Mouse (Mus musculus) kidney, adult 8-10 months (tissue): ENCODE data around the gene G3bp2.
"Not testable (repeated sequence)": the region's sequence is repeated elsewhere in the genome, so short reads cannot be mapped to it uniquely, and the experiment has no call there.

Source experiments
- DNase-seq, 2 experiments: peaks; one replicate each; pipeline ENCODE4 v3.0.0; 2022

Gene G3bp2

DNA sequence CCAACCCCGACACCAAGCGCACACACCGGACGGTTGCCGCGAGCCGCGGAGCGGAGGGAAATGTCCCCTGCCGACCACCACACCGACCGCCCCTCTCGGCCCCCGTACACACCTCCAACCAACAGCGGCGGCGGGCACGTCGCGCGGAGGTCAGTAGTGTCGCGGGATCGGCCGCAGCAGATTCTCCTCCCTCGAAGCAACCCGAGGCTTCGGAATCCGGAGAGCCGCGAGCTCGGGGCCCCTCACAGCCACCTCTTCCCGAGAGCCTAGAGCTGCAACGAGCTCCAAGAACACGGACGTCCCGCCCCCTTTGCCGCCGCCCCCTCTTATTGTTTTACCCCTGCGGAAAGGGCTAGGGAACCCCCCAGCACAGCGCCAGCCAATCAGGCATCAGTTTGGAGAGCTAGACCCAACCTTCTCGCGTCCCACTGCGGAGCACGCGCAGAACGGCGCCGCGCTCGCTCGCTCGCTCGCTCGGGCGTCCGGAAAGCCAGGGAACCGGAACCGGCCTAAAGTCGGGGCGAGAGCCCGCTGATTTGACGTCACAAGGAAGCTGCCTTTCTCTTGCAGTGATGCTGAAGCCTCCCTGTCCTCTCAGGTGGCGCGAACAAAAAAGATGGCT, at the start of gene G3bp2:
TSS of gene G3bp2 (minus strand) at position 303 of the 622 bp plus-strand sequence.
- peak; percentile 95 to 97 for DNase-seq

- not testable (repeated sequence) for DNase-seq
Measured at GRCm38 (mm10) chr5:92133006-92133405, 49.5 kb upstream of the G3bp2 start.

GRCm38 (mm10) chr5:92132127-92132526, 48.6 kb upstream of the G3bp2 start:
- no peak for DNase-seq

- DNase-seq: no peak
Measured at GRCm38 (mm10) chr5:92130040-92130682, 46.6 kb upstream of the G3bp2 start.

- DNase-seq: no peak
Measured at GRCm38 (mm10) chr5:92129321-92129768, 45.8 kb upstream of the G3bp2 start.

DNA sequence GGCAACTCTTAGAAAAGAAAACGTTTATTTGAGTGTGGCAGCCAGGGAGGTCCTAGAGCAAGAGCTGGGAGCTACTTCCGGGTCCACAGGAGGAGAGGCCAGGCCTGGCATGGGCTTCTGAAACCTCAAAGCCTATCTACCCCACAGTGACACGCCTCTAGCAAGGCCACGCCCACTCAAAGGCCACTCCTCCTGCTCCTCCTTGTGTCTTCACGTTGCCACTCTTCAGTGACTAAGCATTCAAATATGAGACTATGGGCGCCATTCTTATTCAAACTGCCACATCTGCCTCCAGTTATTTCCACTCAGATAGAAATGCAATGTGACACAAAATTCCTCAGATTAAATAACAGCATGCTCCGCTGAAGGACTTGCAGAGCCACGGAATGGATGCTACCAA, 45.1 kb upstream of the G3bp2 start:
- DNase-seq: peak in 1 of 2 experiments; percentile 31

DNA sequence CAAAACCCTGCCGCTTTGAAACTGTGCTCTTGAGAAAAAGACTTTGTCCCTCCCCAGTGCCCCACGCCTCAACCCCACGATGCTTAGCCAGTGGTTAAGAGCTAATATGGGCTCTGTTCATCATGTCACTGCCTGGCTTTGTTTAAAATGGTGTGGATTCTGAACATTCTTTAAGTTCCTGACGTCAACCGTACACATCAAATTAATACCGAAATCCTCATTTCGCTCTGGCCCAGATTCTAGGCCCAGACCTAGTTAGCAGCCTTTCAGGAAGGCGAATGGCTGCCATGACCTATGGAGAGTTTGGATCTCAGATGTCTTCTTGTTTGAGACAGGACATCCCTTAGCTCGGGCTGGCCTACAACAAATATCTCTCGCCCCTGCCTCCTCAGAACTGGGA, 44.2 kb upstream of the G3bp2 start:
- no peak for DNase-seq

DNA sequence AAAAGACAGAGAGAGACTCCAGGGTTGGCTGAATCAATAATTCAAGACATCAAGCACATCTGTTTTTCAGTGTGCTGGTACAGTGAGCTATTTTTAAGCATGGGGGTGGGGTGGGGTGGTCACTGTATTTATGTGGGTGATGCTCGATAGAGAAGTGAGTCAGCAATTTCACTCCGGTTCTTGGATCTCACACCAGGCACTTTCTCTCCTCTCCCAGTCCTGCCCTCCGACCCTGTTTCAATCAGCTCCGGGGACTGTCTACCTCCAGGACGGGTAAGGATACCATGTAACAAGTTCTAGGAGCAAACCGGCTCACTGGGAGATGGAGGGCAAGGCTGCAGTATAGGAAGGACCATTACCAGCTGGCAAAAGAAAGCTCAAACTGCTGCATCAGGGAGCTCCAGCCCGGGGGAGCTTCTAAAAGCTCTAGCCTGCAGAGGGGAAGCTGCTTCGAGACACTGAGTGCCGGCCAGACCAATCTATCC, 43.7 kb upstream of the G3bp2 start:
- no peak for DNase-seq

- DNase-seq: no peak
Measured at GRCm38 (mm10) chr5:92125446-92125845, 41.9 kb upstream of the G3bp2 start.

- no peak for DNase-seq
Measured at GRCm38 (mm10) chr5:92121636-92122035, 38.1 kb upstream of the G3bp2 start.

- peak; percentile 60 to 69 for DNase-seq
Measured at GRCm38 (mm10) chr5:92117823-92118403, 34.4 kb upstream of the G3bp2 start.

GRCm38 (mm10) chr5:92114939-92115338, 31.4 kb upstream of the G3bp2 start:
- DNase-seq: no peak

DNA sequence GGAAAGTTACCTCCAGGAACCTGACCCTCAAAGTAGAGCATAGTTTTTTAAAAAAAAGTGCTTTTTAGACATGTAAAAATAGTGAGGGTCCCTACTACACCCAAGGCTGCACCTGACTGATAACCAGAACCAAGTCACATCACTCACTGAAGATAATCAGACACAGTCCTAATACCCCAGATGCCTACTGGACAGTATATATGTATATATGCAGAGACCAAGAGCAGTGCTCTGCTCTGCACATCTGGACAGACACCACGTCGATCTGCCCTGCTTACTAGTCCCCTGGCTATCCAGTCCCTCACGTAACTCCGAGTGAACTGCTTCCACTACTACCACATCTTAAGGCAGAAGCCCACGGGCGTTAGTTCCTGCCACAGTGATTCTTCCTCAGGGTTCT, 30.7 kb upstream of the G3bp2 start:
- DNase-seq: no peak

- no peak for DNase-seq
Measured at GRCm38 (mm10) chr5:92113484-92113883, 30.0 kb upstream of the G3bp2 start.

GRCm38 (mm10) chr5:92112585-92112984, 29.1 kb upstream of the G3bp2 start:
- no peak for DNase-seq

- no peak for DNase-seq
Measured at GRCm38 (mm10) chr5:92112175-92112574, 28.7 kb upstream of the G3bp2 start.

- peak in 1 of 2 experiments; percentile 19 for DNase-seq
Measured at GRCm38 (mm10) chr5:92110818-92111355, 27.4 kb upstream of the G3bp2 start.

DNA sequence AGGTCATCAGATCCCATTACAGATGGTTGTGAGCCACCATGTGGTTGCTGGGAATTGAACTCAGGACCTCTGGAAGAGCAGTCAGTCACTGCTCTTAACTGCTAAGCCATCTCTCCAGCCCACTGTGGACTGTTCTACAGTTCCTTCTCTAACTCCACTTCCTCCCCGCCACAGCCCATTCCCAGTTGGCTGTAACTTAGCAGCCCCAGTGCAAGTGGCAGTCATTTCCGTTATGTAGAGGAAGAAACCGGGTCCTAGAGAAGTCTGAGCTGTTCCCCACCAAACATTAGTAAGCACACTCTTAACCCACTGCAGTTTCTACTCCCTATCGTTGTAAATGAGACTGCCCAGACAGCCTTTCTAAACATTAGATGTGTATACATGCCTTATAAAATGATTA, 23.8 kb upstream of the G3bp2 start:
- DNase-seq: no peak

GRCm38 (mm10) chr5:92106327-92107125, 23.0 kb upstream of the G3bp2 start:
- DNase-seq: peak in 1 of 2 experiments; percentile 36

- no peak for DNase-seq
Measured at GRCm38 (mm10) chr5:92103816-92104415, 20.4 kb upstream of the G3bp2 start.

DNA sequence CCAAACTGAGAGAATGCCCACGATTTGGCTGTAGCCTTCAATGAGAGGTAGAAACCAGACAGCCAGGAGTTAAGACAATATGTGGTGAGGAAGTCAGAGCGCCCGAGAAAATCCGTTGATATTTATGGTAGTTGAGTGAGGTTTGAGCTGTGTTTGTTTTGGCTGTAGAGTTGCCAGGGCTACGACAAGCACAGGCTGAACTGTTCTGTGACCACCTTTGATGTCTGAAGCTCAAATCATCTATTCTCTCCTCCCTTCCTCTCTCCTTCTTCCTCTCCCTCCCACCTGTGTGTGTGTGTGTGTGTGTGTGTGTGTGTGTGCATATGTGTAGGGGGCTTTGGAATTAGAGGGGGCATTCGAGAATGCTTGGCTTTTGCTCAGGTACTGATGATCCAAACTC, 19.5 kb upstream of the G3bp2 start:
- no peak for DNase-seq

- no peak for DNase-seq
Measured at GRCm38 (mm10) chr5:92101601-92102000, 18.1 kb upstream of the G3bp2 start.
